Mouse (Mus musculus) megakaryocyte, embryonic 14.5 days (primary cell): ENCODE data around the gene Fam78a.

Experiments
- FLI1 ChIP-seq: IDR thresholded peaks from 2 replicates; pipeline ENCODE4 v1.6.1; 2012; ENCODE audit warnings: low read length, inconsistent platforms, mixed read lengths
- GATA1 ChIP-seq: IDR thresholded peaks from 3 replicates; pipeline ENCODE4 v1.6.1; 2012; ENCODE audit warnings: mixed read lengths, low read length, inconsistent platforms, borderline replicate concordance

- no peak for TF ChIP-seq FLI1
- no peak for TF ChIP-seq GATA1
These were observed 29.2 kb downstream of the Fam78a start for GRCm38 (mm10) chr2:32055357-32055965.
